Mouse (Mus musculus): ENCODE measurements around the gene Ccdc152.

The Ccdc152 gene

GRCm38 (mm10) chr15:3232168-3232835 lies 71.0 kb downstream of the Ccdc152 start:
- intact Hi-C loops (cut with DNase I) = no loop called here

- intact Hi-C loops (cut with DNase I) = no loop called here
These were observed 72.3 kb downstream of the Ccdc152 start for GRCm38 (mm10) chr15:3231004-3231403.

Measured in adrenal gland (tissue).